Mouse (Mus musculus): ENCODE results near the gene Xpot.

Xpot gene

DNA sequence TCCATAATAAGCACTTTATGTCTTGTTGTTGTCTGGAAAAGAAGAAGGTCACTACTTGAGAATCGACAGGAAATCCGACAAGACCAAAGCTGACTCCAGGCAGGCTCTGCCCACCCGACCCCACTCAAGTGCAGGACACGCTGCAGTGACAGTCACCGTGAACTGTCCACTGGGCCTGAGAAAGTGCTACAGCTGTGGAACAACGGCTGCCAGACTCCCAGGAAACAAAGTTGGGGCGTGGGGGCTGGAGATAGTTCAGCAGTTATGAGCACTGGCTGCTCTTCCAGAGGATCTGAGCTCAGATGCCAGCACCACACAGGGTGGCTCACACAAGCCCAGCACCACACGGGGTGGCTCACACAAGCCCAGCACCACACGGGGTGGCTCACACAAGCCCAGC, 49.8 kb downstream of the Xpot start:
- WGBS = 76% methylated on average over 9 of the region's 9 CpGs

DNA sequence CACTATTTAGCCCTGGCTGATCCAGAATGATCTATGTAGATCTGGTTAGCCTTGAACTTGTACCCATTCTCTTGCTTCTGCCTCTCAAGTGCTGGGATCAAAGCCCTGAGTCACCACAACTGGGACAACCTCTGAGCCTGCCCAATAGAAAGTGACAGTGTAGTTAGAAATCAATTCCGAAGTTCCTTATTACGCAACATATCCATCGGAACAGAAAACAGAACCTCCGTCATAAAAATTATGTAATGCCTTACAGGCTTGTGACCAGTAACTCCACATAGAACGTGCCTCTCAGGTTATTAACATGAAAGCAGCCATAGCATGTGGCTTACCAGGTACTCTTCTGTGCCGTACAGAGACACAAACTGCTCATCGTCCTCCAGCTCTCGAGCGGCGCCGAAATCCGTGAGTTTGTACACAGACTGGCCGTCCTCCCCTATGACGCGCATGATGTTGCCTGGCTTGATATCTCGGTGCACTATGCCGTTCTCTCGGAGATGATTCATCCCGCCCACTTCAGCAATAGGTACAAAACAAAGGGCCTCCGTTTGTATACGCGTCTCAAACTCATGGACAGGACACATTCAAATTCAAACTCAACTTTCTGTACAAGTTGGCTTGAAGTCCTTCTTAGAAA, 54.5 kb downstream of the Xpot start:
- 86% methylated on average over 22 of the region's 22 CpGs for WGBS

DNA sequence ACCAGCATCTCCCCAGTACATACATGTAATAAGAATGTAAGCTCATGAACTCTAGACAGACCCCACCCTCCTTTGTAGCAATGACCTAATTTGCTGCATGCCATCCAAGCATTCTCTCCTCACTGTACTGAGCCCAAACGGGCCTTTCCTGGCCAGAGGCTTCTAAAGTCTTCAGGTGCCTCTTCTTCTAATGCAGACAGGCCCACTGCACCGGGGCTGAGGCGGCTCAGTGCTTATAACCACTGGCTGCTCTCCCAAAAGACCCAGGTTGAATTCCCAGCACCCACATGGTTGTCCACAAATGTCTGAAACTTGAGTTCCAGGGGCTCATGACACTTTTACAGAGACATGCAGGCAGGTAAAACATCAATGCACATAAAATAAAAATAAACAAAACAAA, 55.1 kb downstream of the Xpot start:
- 86% methylated on average over 3 of the region's 3 CpGs for WGBS

DNA sequence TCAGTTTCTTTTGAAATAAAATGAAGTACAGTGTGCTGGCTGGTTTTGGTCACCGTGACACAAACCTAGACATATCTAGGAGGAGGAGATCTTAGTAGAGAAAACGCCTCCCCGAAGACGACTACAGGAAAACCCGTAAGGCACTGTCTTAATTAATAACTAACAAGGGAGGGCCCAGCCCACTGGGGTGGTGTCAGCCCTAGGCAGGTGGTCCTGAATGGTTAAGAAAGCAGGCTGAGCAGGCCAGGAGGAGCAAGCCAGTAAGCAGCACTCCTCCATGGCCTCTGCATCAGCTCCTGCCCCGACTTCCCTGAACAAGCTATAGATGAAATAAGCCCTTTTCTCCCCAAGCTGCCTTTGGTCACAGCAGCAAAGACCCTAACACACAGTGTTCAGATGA, 56.3 kb downstream of the Xpot start:
- WGBS = 80% methylated on average over 6 of the region's 6 CpGs

DNA sequence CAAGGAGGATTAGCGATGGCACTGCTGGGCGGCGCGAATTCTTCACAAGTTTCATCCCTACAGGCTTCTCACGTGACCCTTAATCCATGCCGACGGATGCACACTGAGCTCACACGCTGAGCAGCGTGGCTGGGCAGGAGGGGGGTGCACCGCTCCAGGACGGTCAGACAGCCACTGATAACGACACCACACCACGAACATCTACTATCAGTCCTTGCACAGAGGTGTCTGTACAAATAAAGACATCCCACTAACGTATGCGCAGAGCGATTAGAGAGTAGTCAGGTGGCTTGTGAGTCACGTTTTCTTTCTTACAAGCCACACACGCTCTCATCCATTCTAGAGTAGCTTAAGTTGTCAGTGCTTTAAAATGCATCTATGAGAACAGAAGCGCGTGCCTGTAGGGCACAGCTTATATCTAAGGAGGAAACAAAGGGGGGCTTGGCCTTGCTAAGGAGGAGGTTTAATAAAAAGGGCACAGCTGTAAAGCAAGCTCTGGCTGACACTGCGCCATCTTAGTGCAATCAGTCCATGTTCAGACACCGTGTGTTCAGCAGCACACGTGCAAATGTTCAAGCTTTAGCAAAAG, 57.0 kb downstream of the Xpot start:
- WGBS = 39% methylated on average over 23 of the region's 23 CpGs

DNA sequence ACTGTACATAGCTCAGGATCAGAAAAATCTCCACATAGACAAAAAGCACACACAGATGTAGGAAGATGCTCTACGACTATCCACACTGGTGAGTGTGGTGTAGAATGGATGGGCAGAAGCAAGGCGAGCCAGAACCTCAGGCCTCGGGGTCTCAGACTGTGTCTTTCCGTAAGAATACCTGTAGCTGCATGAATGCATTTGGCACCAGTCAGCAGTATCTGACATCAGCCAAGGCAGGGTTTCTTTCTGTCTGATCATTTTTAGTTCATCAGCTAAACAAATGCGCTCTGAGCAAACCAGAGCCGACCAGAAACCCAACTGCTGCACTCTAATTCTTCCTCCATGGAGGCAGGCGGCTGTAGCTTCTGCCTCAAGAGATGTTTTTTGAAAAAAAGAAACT, 57.6 kb downstream of the Xpot start:
- 78% methylated on average over 7 of the region's 7 CpGs for WGBS

DNA sequence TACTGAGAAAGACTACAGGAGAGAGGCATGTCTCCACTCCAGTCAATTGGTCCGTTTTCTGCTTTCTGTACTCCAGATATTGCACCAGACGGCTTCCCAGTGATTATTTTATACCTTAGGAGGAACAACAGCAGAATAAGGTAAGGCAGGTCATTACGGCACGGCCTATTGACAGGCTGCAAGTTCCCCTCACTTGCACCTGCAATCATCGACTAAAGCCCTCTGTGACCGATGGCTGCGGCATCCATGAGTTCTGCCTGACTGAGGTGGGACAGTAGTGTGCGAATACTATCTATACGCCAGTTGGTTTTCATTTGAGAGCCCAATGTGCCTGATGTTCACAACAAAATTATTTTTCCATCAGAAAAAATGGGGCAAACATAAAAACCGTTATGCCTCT, 58.1 kb downstream of the Xpot start:
- WGBS = 97% methylated on average over 10 of the region's 10 CpGs

DNA sequence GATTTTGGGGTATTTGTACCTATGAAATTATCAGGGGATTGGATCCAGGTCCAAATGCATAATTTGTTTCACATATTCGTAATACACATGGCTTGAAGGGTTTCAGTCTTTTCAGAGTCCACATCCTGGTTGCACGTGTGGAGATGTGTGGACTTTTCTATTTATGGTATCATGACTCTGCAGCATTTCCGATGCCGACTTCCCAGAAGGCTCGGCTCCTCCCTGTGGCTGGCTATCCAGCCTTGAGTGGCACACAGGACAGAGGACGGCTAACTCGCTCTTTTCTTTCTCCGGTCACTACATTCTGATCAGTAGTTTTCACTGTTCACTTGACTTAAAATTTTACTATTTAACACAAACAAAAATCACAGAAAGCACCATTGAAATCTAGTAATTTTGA, 61.7 kb downstream of the Xpot start:
- WGBS = 50% methylated on average over 8 of the region's 8 CpGs

DNA sequence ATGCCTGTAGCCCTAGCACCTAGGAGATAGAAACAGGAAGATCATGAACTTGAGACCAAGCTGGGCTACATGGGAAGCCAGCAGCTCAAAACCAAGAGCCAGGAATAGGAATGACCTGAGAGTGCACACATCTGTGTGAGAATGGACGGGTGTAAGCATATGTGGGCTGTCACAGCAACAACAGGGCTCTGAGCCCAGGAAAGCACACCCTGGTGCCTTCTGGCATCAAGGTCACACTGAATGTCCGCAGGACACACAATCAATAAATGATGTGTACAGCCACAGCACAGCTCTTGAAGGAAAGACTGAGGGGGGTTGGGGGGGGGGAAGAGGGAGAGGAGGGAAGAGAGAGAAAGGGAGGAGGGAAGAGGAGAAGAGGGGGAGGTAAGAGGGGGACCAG, 67.9 kb downstream of the Xpot start:
- 67% methylated on average over 2 of the region's 2 CpGs for WGBS

DNA sequence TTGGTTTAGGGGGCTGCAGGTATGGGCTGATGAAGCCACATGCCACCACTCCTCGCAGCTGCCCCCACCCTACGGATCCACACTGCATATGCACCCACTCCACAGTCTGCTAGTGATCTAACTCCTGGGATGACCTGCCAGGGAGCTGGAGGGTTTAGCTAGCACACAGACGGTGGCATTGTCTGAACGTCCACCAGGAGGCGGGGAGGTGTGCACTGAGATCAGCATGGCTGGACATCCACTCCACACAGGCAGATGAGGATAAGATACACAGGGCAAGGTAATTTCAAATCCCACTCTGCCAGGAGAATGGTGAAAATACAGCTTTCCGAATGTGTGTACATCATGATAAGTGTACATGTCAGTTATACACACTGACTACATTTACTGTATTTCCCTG, 69.9 kb downstream of the Xpot start:
- WGBS = 49% methylated on average over 6 of the region's 6 CpGs

DNA sequence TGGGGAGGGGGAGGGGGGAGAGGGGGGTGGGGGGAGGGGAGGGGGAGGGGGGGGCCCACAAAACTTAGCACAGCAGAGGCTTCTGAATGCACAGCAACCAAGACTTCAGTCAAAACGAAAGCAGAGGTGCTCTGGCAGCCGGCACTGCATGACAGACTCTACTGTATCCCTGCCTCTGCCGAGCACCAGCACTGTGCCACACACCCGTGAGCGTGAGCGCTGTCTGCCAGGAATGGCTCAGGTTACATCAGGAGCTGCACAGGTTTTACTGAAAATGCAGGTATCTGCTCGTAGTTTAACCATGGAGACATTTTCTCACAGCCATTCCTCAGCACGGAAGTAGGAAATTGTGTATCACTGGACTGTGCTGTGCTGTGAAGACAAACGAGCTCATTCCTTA, 75.8 kb downstream of the Xpot start:
- 66% methylated on average over 9 of the region's 9 CpGs for WGBS

DNA sequence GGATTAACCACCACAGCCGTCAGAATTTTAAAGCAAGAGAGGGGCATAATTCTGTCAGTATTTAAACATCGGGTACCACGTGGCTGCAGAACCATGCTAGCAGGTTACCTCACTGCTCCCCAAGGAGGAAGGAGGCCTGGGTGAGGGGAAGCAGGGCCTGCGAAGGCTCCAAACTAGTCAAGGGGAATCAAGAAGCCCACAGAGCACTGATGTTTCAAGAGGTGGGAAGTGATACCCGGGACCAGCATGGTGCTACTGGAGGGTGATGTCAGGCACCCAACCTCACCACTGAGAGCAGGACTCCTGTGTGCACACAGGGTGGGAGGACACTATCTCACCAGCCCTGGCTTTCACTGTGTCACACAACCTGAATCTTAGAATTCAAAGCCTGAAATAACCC, 76.5 kb downstream of the Xpot start:
- 77% methylated on average over 5 of the region's 5 CpGs for WGBS

DNA sequence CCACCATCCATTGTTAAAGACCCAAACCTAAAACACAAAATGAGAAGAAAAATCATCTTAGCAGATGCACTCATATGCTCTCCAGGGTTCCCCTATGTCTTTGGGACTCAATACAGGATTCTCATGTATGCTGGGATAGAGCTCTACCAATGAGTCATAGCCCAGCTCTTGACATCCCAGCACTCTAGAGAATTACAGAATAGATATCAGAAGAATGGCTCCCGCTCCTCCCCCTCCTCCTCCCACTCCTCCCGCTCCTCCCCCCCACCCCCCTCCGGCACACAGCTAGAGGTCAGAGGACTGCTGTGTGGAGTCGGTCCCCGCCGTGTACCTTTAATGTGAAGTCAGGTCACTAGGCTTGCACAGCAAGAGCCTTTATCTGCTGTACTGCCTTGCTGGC, 79.0 kb downstream of the Xpot start:
- 75% methylated on average over 6 of the region's 6 CpGs for WGBS

DNA sequence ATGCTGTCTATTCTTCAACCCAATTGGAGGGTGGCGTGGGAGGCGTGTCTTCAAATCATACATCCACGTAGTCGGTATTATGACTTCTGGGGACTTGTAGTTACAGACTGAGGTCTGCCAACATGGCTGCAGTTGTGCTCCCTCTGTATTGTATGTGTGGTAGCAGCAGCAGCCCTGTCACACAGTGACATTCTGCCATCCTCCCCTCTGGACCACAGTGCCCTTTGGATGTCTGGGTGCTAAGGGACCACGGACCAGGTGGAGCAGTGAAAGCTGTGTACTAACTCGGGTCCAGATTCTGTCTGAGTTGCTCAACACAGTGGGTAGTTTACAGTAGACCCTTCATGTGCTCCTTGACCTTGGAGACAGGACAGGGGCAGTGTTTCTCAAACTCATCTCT, 82.6 kb downstream of the Xpot start:
- WGBS = 97% methylated on average over 6 of the region's 6 CpGs

DNA sequence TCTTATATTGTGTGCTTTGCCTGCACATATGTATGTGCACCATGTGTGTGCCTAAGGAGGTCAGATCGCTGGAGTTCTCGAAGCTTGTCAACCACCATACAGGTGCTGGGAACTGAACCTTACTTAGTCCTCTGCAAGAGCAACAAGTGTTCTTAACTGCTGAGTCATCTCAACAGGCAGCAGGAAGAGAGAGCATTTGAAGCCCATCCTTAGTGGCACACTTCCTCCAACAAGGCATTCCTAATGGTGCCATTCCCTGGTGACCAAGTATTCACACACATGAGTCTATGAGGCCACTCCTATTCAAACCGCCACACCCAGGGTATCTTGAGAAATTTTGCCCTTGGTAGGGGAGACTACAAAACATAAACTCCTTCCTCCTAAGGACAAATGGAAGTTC, 84.0 kb downstream of the Xpot start:
- 97% methylated on average over 3 of the region's 3 CpGs for WGBS

All from cerebral cortex, adult 2 months (tissue).